Mouse (Mus musculus) lung, postnatal 36 days (tissue): ENCODE results near the gene Hcfc2.
A peak's percentile ranks its signal among the peaks of the same experiment; 100 is the strongest.

Source experiments
- DNase-seq: peaks from one replicate; pipeline ENCODE4 v3.0.0; 2022; ENCODE audit warnings: mixed read lengths

The Hcfc2 gene

GRCm38 (mm10) chr10:82777075-82777474 lies 81.1 kb downstream of the Hcfc2 start:
- no peak for DNase-seq

DNA sequence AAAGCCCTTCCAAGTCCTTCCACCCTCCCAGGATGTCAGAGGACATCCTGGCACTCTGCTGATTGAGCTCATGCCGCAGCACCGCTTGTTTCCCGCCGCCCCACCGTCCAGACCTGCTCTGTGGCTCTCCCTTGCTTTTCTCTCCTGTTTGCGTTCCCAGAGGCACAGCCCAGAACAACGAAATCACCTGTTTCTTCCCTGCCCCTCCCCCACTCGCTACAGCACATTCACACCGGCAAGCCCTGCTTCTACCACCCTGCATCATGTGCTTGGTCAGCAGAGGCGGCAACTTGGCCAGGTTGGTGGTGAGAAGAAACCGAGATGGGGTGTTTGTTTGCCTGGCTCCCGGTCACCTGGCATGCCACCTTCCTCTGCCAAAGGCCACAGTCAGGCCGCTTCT lies 81.9 kb downstream of the Hcfc2 start:
- peak; percentile 46 for DNase-seq

GRCm38 (mm10) chr10:82778791-82779549 lies 83.0 kb downstream of the Hcfc2 start:
- DNase-seq, result no peak

GRCm38 (mm10) chr10:82779831-82780230 lies 83.9 kb downstream of the Hcfc2 start:
- DNase-seq, result no peak

GRCm38 (mm10) chr10:82780322-82780721 lies 84.4 kb downstream of the Hcfc2 start:
- DNase-seq, result peak; percentile 18

- no peak for DNase-seq
Observed at GRCm38 (mm10) chr10:82780816-82781215, 84.9 kb downstream of the Hcfc2 start.

GRCm38 (mm10) chr10:82782472-82782871 lies 86.5 kb downstream of the Hcfc2 start:
- no peak for DNase-seq

- DNase-seq, result no peak
Observed at GRCm38 (mm10) chr10:82789181-82789580, 93.2 kb downstream of the Hcfc2 start.

- DNase-seq, result no peak
Observed at GRCm38 (mm10) chr10:82790504-82790903, 94.5 kb downstream of the Hcfc2 start.

- no peak for DNase-seq
Observed at GRCm38 (mm10) chr10:82791713-82792112, 95.8 kb downstream of the Hcfc2 start.
